Mouse (Mus musculus): ENCODE data around the gene Dis3. TPM values are rescaled to one million over a fixed set of nuclear protein-coding genes. Genes with fewer than 3 reads are reported as not detected.

Gene Dis3
- polyA plus RNA-seq, 1 experiment from 2014 or later: 50.4 TPM

DNA sequence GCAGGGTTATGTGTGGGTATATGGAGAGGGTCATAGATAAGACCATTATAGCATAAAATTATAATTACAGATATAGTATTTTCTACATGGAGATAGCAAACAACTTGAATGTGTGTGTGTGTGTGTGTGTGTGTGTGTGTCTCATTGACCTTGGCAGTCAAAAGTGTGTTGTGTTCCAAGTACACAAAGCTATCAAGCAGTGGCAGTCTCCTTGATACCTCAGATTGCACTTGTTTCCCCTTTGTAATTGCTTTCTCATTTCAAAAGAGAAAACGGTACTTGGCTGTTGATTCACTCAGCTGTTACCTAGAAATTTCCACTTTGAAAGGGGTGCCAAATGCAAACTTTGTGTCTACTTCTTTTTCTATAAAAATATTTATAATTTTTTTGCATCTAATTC is 27.9 kb upstream of the Dis3 start:
- H3K4me1 ChIP-seq (ENCODE audit: control insufficient read depth, insufficient read depth, low read length): no peaks in the 10 kb centered on the region
- DNase-seq (ENCODE audit: low spot score): no peak

DNA sequence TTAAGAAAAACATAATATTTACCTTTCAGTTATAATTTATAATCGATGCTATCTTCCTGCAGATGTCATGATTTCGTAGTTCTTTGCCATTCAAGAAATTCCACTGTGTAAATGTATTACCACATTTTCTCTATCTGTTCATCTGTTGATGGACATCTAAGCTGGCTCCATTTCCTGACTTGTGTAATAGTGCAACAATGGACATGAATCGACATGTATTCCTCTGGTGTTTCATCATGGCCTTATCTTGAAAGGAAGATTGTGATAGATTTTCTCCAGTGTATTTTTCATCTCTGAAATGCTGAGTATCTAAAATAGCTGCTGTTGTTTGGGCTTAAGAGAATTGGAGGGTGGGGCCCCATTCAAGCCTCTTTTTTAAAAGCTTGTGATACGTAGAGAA is 27.1 kb upstream of the Dis3 start:
- Histone ChIP-seq H3K27ac (replicated peaks; ENCODE audit: low read depth, low read length) (no peak overlapping the region), H3K4me2 (ENCODE audit: low read depth, severe bottlenecking) (no peak overlapping the region), H3K9ac (ENCODE audit: low read length) (no peak overlapping the region), H3K36me3 (ENCODE audit: control insufficient read depth, insufficient read depth, low read length) (no peaks in the 10 kb centered on the region), H3K4me3 (ENCODE audit: low read depth, low read length) (no peak overlapping the region), H3K4me1 (ENCODE audit: control insufficient read depth, insufficient read depth, low read length) (no peaks in the 10 kb centered on the region), H3K9me3 (ENCODE audit: control insufficient read depth, low read length) (no peaks in the 10 kb centered on the region), H3K27me3 (ENCODE audit: control insufficient read depth, insufficient read depth, low read length) (no peaks in the 10 kb centered on the region)
- WGBS: 92% methylated on average over 4 of the region's 4 CpGs
- DNase-seq (ENCODE audit: low spot score): no peak
- ATAC-seq (ENCODE audit: insufficient number of reproducible peaks, low FRiP score, low TSS enrichment, low read depth): no peak

More for the DNA sequence above, 27.9 kb upstream of the Dis3 start:
- H3K9me3 ChIP-seq (ENCODE audit: control insufficient read depth, low read length): no peaks in the 10 kb centered on the region
- 84% methylated on average over 1 of the region's 1 CpGs for WGBS
- ATAC-seq (ENCODE audit: insufficient number of reproducible peaks, low FRiP score, low TSS enrichment, low read depth): no peak
- H3K27me3 ChIP-seq (ENCODE audit: control insufficient read depth, insufficient read depth, low read length): no peaks in the 10 kb centered on the region
- H3K27ac ChIP-seq (replicated peaks; ENCODE audit: low read depth, low read length): no peak overlapping the region
- H3K9ac ChIP-seq (ENCODE audit: low read length): no peak overlapping the region
- H3K4me3 ChIP-seq (ENCODE audit: low read depth, low read length): no peak overlapping the region
- no peaks in the 10 kb centered on the region for H3K36me3 ChIP-seq (ENCODE audit: control insufficient read depth, insufficient read depth, low read length)
- no peak overlapping the region for H3K4me2 ChIP-seq (ENCODE audit: low read depth, severe bottlenecking)

DNA sequence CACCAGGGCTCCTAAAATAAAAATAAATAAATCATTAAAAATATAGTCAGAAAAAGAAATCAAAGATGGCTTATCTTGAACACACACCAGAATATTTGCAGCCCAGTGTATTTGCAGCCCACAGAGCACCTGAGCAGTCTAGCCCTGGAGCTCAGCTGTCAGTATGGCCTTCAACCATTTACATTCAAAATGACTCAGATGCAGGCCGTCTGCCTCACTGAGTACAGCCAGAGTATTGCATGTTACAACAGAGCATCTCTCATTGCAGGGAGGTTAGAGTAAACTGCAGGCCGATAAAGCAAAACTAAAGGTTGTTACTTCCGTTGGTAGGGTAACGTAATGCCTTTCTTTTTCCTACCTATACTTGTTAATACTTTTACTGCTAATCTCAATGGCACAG is 24.5 kb upstream of the Dis3 start:
- Histone ChIP-seq H3K27ac (replicated peaks; ENCODE audit: low read depth, low read length) (no peak overlapping the region), H3K4me2 (ENCODE audit: low read depth, severe bottlenecking) (no peak overlapping the region), H3K36me3 (ENCODE audit: control insufficient read depth, insufficient read depth, low read length) (no peaks in the 10 kb centered on the region), H3K4me1 (ENCODE audit: control insufficient read depth, insufficient read depth, low read length) (no peaks in the 10 kb centered on the region), H3K9me3 (ENCODE audit: control insufficient read depth, low read length) (no peaks in the 10 kb centered on the region), H3K9ac (ENCODE audit: low read length) (no peak overlapping the region), H3K4me3 (ENCODE audit: low read depth, low read length) (no peak overlapping the region), H3K27me3 (ENCODE audit: control insufficient read depth, insufficient read depth, low read length) (no peaks in the 10 kb centered on the region)
- 92% methylated on average over 4 of the region's 4 CpGs for WGBS
- DNase-seq (ENCODE audit: low spot score) (no peak), ATAC-seq (ENCODE audit: insufficient number of reproducible peaks, low FRiP score, low TSS enrichment, low read depth) (no peak)

DNA sequence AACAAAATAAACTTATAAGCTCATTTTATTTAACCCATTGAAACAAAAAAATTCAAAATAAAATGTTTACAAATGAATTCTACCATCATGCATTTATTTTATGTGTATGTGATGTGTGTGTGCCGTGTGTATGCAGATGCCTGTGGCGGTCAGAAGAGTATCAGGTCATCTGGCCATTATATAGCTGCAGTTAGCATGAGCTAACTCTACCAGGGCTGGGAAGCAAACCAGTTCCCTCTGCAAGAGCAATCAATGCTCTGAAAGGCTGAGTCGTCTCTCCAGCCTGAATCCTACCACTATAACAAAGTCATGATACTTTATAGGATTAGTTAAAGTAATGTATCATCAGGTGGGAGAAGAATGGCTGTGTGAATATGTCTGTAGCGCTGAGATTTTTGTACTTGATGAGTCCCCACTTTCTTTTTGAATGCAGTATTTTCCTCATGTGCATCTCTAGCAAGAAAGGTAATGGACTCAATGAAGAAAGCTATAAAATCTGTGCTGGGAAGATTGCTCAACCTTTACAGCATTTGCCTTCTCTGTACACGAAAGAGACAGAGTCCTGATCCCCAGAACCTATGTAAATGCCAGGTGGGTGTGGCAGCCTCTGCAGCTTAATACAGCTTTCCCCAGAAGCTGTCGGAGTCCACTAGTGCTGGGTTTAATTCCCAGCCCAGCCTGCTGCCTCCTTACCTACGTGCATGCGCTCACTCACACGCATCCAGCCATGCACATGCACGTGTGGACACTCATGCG is 22.2 kb upstream of the Dis3 start:
- Histone ChIP-seq H3K36me3 (ENCODE audit: control insufficient read depth, insufficient read depth, low read length) (peaks cover 1% of the 10 kb centered on the region; the same call in 1 of the 2 replicates), H3K4me3 (ENCODE audit: low read depth, low read length) (no peak overlapping the region), H3K4me1 (ENCODE audit: control insufficient read depth, insufficient read depth, low read length) (no peaks in the 10 kb centered on the region), H3K27ac (replicated peaks; ENCODE audit: low read depth, low read length) (no peak overlapping the region), H3K27me3 (ENCODE audit: control insufficient read depth, insufficient read depth, low read length) (no peaks in the 10 kb centered on the region), H3K9ac (ENCODE audit: low read length) (no peak overlapping the region), H3K4me2 (ENCODE audit: low read depth, severe bottlenecking) (no peak overlapping the region), H3K9me3 (ENCODE audit: control insufficient read depth, low read length) (no peaks in the 10 kb centered on the region)
- WGBS: 91% methylated on average over 11 of the region's 11 CpGs
- DNase-seq (ENCODE audit: low spot score) (no peak), ATAC-seq (ENCODE audit: insufficient number of reproducible peaks, low FRiP score, low TSS enrichment, low read depth) (no peak)

GRCm38 (mm10) chr14:99117576-99117975 is 18.0 kb upstream of the Dis3 start:
- no peak for ATAC-seq (ENCODE audit: insufficient number of reproducible peaks, low FRiP score, low TSS enrichment, low read depth)
- no peak overlapping the region for H3K4me2 ChIP-seq (ENCODE audit: low read depth, severe bottlenecking)
- H3K9ac ChIP-seq (ENCODE audit: low read length): no peak overlapping the region
- no peak overlapping the region for H3K4me3 ChIP-seq (ENCODE audit: low read depth, low read length)
- WGBS: 85% methylated on average over 4 of the region's 4 CpGs
- H3K9me3 ChIP-seq (ENCODE audit: control insufficient read depth, low read length): no peaks in the 10 kb centered on the region
- H3K4me1 ChIP-seq (ENCODE audit: control insufficient read depth, insufficient read depth, low read length): no peaks in the 10 kb centered on the region
- no peak for DNase-seq (ENCODE audit: low spot score)
- no peaks in the 10 kb centered on the region for H3K27me3 ChIP-seq (ENCODE audit: control insufficient read depth, insufficient read depth, low read length)
- H3K27ac ChIP-seq (replicated peaks; ENCODE audit: low read depth, low read length): no peak overlapping the region
- H3K36me3 ChIP-seq (ENCODE audit: control insufficient read depth, insufficient read depth, low read length): peaks cover 5% of the 10 kb centered on the region; the same call in 1 of the 2 replicates

DNA sequence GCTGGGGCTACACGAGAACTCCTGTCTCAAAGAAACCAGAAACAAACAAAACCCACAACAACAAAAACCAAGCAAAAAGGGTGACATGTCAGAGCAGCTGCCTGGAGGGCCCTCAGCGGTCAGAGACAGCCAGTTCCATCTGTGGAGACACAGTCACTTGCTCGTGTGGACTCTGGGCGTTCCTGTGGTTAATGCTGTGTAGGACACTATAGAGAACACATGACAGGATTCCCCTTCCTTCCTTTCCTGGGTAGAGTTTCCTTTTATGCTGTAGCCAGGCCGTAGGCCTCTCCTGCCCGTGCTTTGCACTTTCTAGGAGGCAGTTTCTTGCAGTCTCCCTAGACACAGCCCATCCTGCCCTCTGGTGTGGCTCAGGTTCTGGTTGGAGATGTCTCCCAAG is 9.2 kb upstream of the Dis3 start:
- H3K36me3 ChIP-seq (ENCODE audit: control insufficient read depth, insufficient read depth, low read length): peaks cover 9% of the 10 kb centered on the region; the same call in 1 of the 2 replicates
- H3K27me3 ChIP-seq (ENCODE audit: control insufficient read depth, insufficient read depth, low read length): no peaks in the 10 kb centered on the region
- H3K27ac ChIP-seq (replicated peaks; ENCODE audit: low read depth, low read length): no peak overlapping the region
- DNase-seq (ENCODE audit: low spot score): no peak
- no peak overlapping the region for H3K9ac ChIP-seq (ENCODE audit: low read length)
- ATAC-seq (ENCODE audit: insufficient number of reproducible peaks, low FRiP score, low TSS enrichment, low read depth): no peak
- H3K4me1 ChIP-seq (ENCODE audit: control insufficient read depth, insufficient read depth, low read length): no peaks in the 10 kb centered on the region
- H3K4me3 ChIP-seq (ENCODE audit: low read depth, low read length): no peak overlapping the region
- 91% methylated on average over 6 of the region's 6 CpGs for WGBS
- no peak overlapping the region for H3K4me2 ChIP-seq (ENCODE audit: low read depth, severe bottlenecking)
- no peaks in the 10 kb centered on the region for H3K9me3 ChIP-seq (ENCODE audit: control insufficient read depth, low read length)

DNA sequence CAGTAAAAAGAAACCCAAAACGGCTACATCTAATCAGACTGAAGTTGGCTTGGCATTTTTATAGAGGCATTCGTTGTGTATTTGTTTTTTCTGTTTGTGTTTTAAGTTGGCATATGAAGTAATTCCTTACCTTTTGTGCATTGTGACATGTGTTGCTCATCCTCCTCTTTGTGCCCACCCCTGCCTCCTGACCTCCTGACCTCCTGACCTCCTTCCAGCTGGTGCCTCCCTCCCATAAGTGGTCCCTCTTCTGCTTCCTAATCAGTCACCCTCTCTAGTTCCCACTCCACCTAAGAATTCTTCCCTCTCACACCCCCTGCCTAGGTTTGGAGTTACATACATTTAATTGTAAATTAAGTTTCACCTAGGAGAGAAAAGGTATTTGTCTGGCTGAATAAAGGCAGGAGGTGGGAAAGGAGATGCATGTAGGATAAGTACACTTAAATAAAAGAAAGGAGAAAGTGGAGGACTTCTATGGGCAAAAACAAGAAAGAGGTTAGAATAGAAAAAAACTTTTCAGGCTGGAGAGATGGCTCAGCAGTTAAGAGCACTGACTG is 8.1 kb upstream of the Dis3 start:
- no peak overlapping the region for H3K4me2 ChIP-seq (ENCODE audit: low read depth, severe bottlenecking)
- H3K4me3 ChIP-seq (ENCODE audit: low read depth, low read length): no peak overlapping the region
- no peaks in the 10 kb centered on the region for H3K27me3 ChIP-seq (ENCODE audit: control insufficient read depth, insufficient read depth, low read length)
- H3K9me3 ChIP-seq (ENCODE audit: control insufficient read depth, low read length): no peaks in the 10 kb centered on the region
- DNase-seq (ENCODE audit: low spot score): no peak
- H3K4me1 ChIP-seq (ENCODE audit: control insufficient read depth, insufficient read depth, low read length): no peaks in the 10 kb centered on the region
- no peak overlapping the region for H3K9ac ChIP-seq (ENCODE audit: low read length)
- H3K27ac ChIP-seq (replicated peaks; ENCODE audit: low read depth, low read length): no peak overlapping the region
- ATAC-seq (ENCODE audit: insufficient number of reproducible peaks, low FRiP score, low TSS enrichment, low read depth): no peak
- peaks cover 7% of the 10 kb centered on the region; the same call in 1 of the 2 replicates for H3K36me3 ChIP-seq (ENCODE audit: control insufficient read depth, insufficient read depth, low read length)
- WGBS: 84% methylated on average over 2 of the region's 2 CpGs

- no peaks in the 10 kb centered on the region for H3K9me3 ChIP-seq (ENCODE audit: control insufficient read depth, low read length)
- H3K4me1 ChIP-seq (ENCODE audit: control insufficient read depth, insufficient read depth, low read length): no peaks in the 10 kb centered on the region
- H3K4me3 ChIP-seq (ENCODE audit: low read depth, low read length): no peak overlapping the region
- H3K4me2 ChIP-seq (ENCODE audit: low read depth, severe bottlenecking): no peak overlapping the region
- no peak for DNase-seq (ENCODE audit: low spot score)
- WGBS: 95% methylated on average over 2 of the region's 2 CpGs
- ATAC-seq (ENCODE audit: insufficient number of reproducible peaks, low FRiP score, low TSS enrichment, low read depth): no peak
- H3K9ac ChIP-seq (ENCODE audit: low read length): no peak overlapping the region
- peaks cover 7% of the 10 kb centered on the region; the same call in 1 of the 2 replicates for H3K36me3 ChIP-seq (ENCODE audit: control insufficient read depth, insufficient read depth, low read length)
- no peaks in the 10 kb centered on the region for H3K27me3 ChIP-seq (ENCODE audit: control insufficient read depth, insufficient read depth, low read length)
- H3K27ac ChIP-seq (replicated peaks; ENCODE audit: low read depth, low read length): no peak overlapping the region
Measured at GRCm38 (mm10) chr14:99106671-99107070, 7.1 kb upstream of the Dis3 start.

Data from limb, embryonic 11.5 days (tissue).